Mouse (Mus musculus) embryonic fibroblast, embryonic 13.5 days (primary cell): ENCODE results near the gene Crispld2. TPM values are rescaled to one million over a fixed set of nuclear protein-coding genes. Genes with fewer than 3 reads are reported as not detected.

Experiments used
- H3K27ac ChIP-seq: 2 replicates; pipeline ENCODE4 v1.5.1; 2012; ENCODE audit warnings: low read length, control low read depth, inconsistent platforms; ENCODE audit not compliant: insufficient read depth
- H3K4me1 ChIP-seq: 2 replicates; pipeline ENCODE4 v1.6.1; 2011; ENCODE audit warnings: low read length; ENCODE audit not compliant: control insufficient read depth, insufficient read depth
- H3K4me3 ChIP-seq: 2 replicates; pipeline ENCODE4 v1.5.1; 2011; ENCODE audit warnings: mild to moderate bottlenecking, control low read depth, low read length; ENCODE audit not compliant: insufficient read depth
- CTCF ChIP-seq: IDR thresholded peaks from 2 replicates; pipeline ENCODE4 v1.5.1; 2011; ENCODE audit warnings: mild to moderate bottlenecking, control low read depth, low read length, moderate library complexity, borderline replicate concordance; ENCODE audit not compliant: insufficient read depth
- POLR2A ChIP-seq: IDR thresholded peaks from 2 replicates; pipeline ENCODE4 v1.6.1; 2011; ENCODE audit warnings: low read depth, mild to moderate bottlenecking, control low read depth, low read length, moderate library complexity
- polyA plus RNA-seq: library from polyadenylated mRNA; stranded (reverse); fragments of >200 nt; gene quantifications from 2 replicates; pipeline ENCODE4 v1.2.4, GENCODE M21; 2011; ENCODE audit warnings: low read depth; ENCODE audit not compliant: missing spikeins, insufficient read length

The Crispld2 gene
- polyA plus RNA-seq, 1 experiment, result 41.4 TPM

GRCm38 (mm10) chr8:120094801-120095200 is 102.6 kb downstream of the Crispld2 start:
- TF ChIP-seq POLR2A (no peak), CTCF (no peak)
- Histone ChIP-seq H3K27ac (no peak overlapping the region), H3K4me3 (no peak overlapping the region), H3K4me1 (0 out of 2 replicates have a peak, but pooled peaks cover 3% of the 10 kb centered on the region)

- no peak for TF ChIP-seq POLR2A
- no peak overlapping the region for H3K4me3 ChIP-seq
- no peak overlapping the region for H3K27ac ChIP-seq
- H3K4me1 ChIP-seq, result 0 out of 2 replicates have a peak, but pooled peaks cover 3% of the 10 kb centered on the region
These were observed 104.2 kb downstream of the Crispld2 start for GRCm38 (mm10) chr8:120096486-120096885.

- no peak for TF ChIP-seq POLR2A
- no peak for TF ChIP-seq CTCF
- Histone ChIP-seq H3K4me3 (peak overlapping the region; percentile 94), H3K27ac (no peak overlapping the region), H3K4me1 (peaks cover 8% of the 10 kb centered on the region; the same call in 1 of the 2 replicates)
These were observed 108.3 kb downstream of the Crispld2 start for GRCm38 (mm10) chr8:120100388-120101067.

GRCm38 (mm10) chr8:120101068-120101972 is 109.1 kb downstream of the Crispld2 start, which contains the start of gene Zdhhc7:
TSS of gene Zdhhc7 (minus strand) at chr8:120101482.
- peak within 1 kb of the TSS; percentile 79 for H3K27ac ChIP-seq
- peaks cover 8% of the 10 kb centered on the region; the same call in 1 of the 2 replicates for H3K4me1 ChIP-seq
- TF ChIP-seq CTCF, result no peak
- TF ChIP-seq POLR2A, result peak; percentile 68
- peak within 1 kb of the TSS; percentile 94 for H3K4me3 ChIP-seq

Other genes starting within 250 kb of the Crispld2 start
- gene Tldc1, start 214.0 kb upstream of the Crispld2 start, polyA plus RNA-seq, result 10.1 TPM in 2 replicates
- gene Cotl1, start 151.9 kb upstream of the Crispld2 start, polyA plus RNA-seq, result 27.0 and 35.5 TPM in 2 replicates
- gene Klhl36, start 130.2 kb upstream of the Crispld2 start, polyA plus RNA-seq, result 1.6 and 2.1 TPM in 2 replicates
- gene Usp10, start 82.1 kb upstream of the Crispld2 start, polyA plus RNA-seq, result 73.6 and 83.9 TPM in 2 replicates
- 82.0 and 82.8 TPM in 2 replicates for gene Gm20388, start 81.6 kb upstream of the Crispld2 start, polyA plus RNA-seq
- gene Zdhhc7, start 109.0 kb downstream of the Crispld2 start, polyA plus RNA-seq, result 20.1 and 25.6 TPM in 2 replicates
- 2.9 and 6.5 TPM in 2 replicates for gene 6430548M08Rik, start 121.7 kb downstream of the Crispld2 start, polyA plus RNA-seq
- not detected in 2 replicates for gene Fam92b, start 185.0 kb downstream of the Crispld2 start, polyA plus RNA-seq
- gene Gse1, start 236.0 kb downstream of the Crispld2 start, polyA plus RNA-seq, result 13.4 and 15.8 TPM in 2 replicates